Mouse (Mus musculus): ENCODE results near the gene 4933427I04Rik. TPM values are rescaled to one million over a fixed set of nuclear protein-coding genes. Genes with fewer than 3 reads are reported as not detected.

Gene 4933427I04Rik
- total RNA-seq, 2 experiments from 2014 or later = not detected

Other genes with a start within 250 kb of the 4933427I04Rik start
- 100 to 1,000 TPM; 219 to 233 TPM for gene Macf1, start 175.3 kb upstream of the 4933427I04Rik start, total RNA-seq (2021)
- 100 to 1,000 TPM; 198 to 204 TPM for gene Ndufs5, start 141.5 kb upstream of the 4933427I04Rik start, total RNA-seq (2021)
- 10 to 100 TPM; 53.8 to 61.3 TPM for gene Akirin1, start 109.3 kb upstream of the 4933427I04Rik start, total RNA-seq (2021)
- gene Rhbdl2, start 71.8 kb upstream of the 4933427I04Rik start, total RNA-seq (2021) = under 1 TPM in 1 of 2 experiments, not detected in 1; 0.23 TPM
- gene Mycbp, start 45.2 kb downstream of the 4933427I04Rik start, total RNA-seq (2021) = 10 to 100 TPM in 1 of 2 experiments, 1 to 10 TPM in 1; 8.9 to 10.9 TPM
- 10 to 100 TPM; 58.9 to 59.2 TPM for gene Rragc, start 57.8 kb downstream of the 4933427I04Rik start, total RNA-seq (2021)
- not detected for gene 4930535I16Rik, start 58.3 kb downstream of the 4933427I04Rik start, total RNA-seq (2021)

Data from layer of hippocampus, adult 18-20 months (tissue).